Mouse (Mus musculus): ENCODE results near the gene Amacr. TPM values are rescaled to one million over a fixed set of nuclear protein-coding genes. Genes with fewer than 3 reads are reported as not detected.

Gene Amacr
- polyA plus RNA-seq, 1 experiment from 2014 or later: 9.9 TPM

- ATAC-seq (replicated peaks; ENCODE audit: low FRiP score) (no peak), DNase-seq (ENCODE audit: low spot score) (no peak)
- peaks cover 39% of the 10 kb centered on the region for H3K27me3 ChIP-seq (ENCODE audit: control insufficient read depth, insufficient read depth, low read length)
- peaks cover 9% of the 10 kb centered on the region for H3K4me1 ChIP-seq (replicated peaks; ENCODE audit: control insufficient read depth, insufficient read depth, low read length)
- 6% methylated on average over 8 of the region's 8 CpGs for WGBS
- H3K36me3 ChIP-seq (ENCODE audit: control insufficient read depth, insufficient read depth, low read length): no peaks in the 10 kb centered on the region
- peak overlapping the region; percentile 49 for H3K4me2 ChIP-seq (ENCODE audit: low read depth, low read length, severe bottlenecking)
- peak overlapping the region; percentile 22 for H3K4me3 ChIP-seq (ENCODE audit: low read depth, low read length)
- no peaks in the 10 kb centered on the region for H3K9me3 ChIP-seq (ENCODE audit: control insufficient read depth, low read length)
- H3K27ac ChIP-seq (ENCODE audit: low read depth, low read length): no peak overlapping the region
- no peak overlapping the region for H3K9ac ChIP-seq (ENCODE audit: low read length)
Observed at GRCm38 (mm10) chr15:11037376-11037695, 55.8 kb downstream of the Amacr start.

GRCm38 (mm10) chr15:11037711-11038110, 56.2 kb downstream of the Amacr start, which contains the start of gene Rxfp3:
Gene Rxfp3 (minus strand): TSS chr15:11037991.
- H3K9ac ChIP-seq (ENCODE audit: low read length): no peak within 1 kb of the TSS

GRCm38 (mm10) chr15:11038476-11038875, 56.9 kb downstream of the Amacr start:
- no peak overlapping the region for H3K9ac ChIP-seq (ENCODE audit: low read length)
- peaks cover 39% of the 10 kb centered on the region for H3K27me3 ChIP-seq (ENCODE audit: control insufficient read depth, insufficient read depth, low read length)
- no peak overlapping the region for H3K4me2 ChIP-seq (ENCODE audit: low read depth, low read length, severe bottlenecking)
- no peaks in the 10 kb centered on the region for H3K9me3 ChIP-seq (ENCODE audit: control insufficient read depth, low read length)
- H3K27ac ChIP-seq (ENCODE audit: low read depth, low read length): no peak overlapping the region
- no peak overlapping the region for H3K4me3 ChIP-seq (ENCODE audit: low read depth, low read length)
- DNase-seq (ENCODE audit: low spot score): peak; percentile 68
- H3K36me3 ChIP-seq (ENCODE audit: control insufficient read depth, insufficient read depth, low read length): no peaks in the 10 kb centered on the region
- WGBS: 4% methylated on average over 12 of the region's 12 CpGs
- peaks cover 9% of the 10 kb centered on the region for H3K4me1 ChIP-seq (replicated peaks; ENCODE audit: control insufficient read depth, insufficient read depth, low read length)
- no peak for ATAC-seq (replicated peaks; ENCODE audit: low FRiP score)

More at GRCm38 (mm10) chr15:11037711-11038110, 56.2 kb downstream of the Amacr start, which contains the start of gene Rxfp3:
- Histone ChIP-seq H3K9me3 (ENCODE audit: control insufficient read depth, low read length) (no peaks in the 10 kb centered on the region), H3K27me3 (ENCODE audit: control insufficient read depth, insufficient read depth, low read length) (peaks cover 39% of the 10 kb centered on the region), H3K4me1 (replicated peaks; ENCODE audit: control insufficient read depth, insufficient read depth, low read length) (peaks cover 9% of the 10 kb centered on the region), H3K4me2 (ENCODE audit: low read depth, low read length, severe bottlenecking) (peak within 1 kb of the TSS; percentile 49), H3K36me3 (ENCODE audit: control insufficient read depth, insufficient read depth, low read length) (no peaks in the 10 kb centered on the region), H3K27ac (ENCODE audit: low read depth, low read length) (no peak within 1 kb of the TSS), H3K4me3 (ENCODE audit: low read depth, low read length) (peak within 1 kb of the TSS; percentile 22)
- 2% methylated on average over 16 of the region's 16 CpGs for WGBS
- ATAC-seq (replicated peaks; ENCODE audit: low FRiP score) (no peak), DNase-seq (ENCODE audit: low spot score) (peak; percentile 57)

DNA sequence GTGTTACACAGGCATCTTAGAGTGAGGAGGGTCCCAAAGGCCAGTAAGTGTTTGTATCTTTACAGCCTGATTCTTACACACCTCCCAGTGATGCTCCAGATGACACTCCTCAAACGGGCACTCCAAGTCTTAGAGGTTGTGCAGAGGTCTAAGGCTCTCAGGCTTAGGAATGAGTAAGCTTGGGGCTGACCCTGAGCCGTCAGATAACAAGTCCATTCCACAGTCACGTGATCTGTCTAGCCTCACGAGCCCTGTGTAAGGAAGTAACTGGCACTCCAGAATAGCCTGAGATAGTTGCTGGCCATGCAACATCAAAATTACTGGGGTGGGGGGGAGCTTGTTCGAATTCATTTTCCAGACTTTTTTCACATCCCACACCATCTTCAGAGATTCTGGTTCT, 58.5 kb downstream of the Amacr start:
- no peak overlapping the region for H3K27ac ChIP-seq (ENCODE audit: low read depth, low read length)
- H3K9me3 ChIP-seq (ENCODE audit: control insufficient read depth, low read length): no peaks in the 10 kb centered on the region
- H3K9ac ChIP-seq (ENCODE audit: low read length): no peak overlapping the region
- H3K36me3 ChIP-seq (ENCODE audit: control insufficient read depth, insufficient read depth, low read length): no peaks in the 10 kb centered on the region
- WGBS: 69% methylated on average over 5 of the region's 5 CpGs
- peaks cover 34% of the 10 kb centered on the region for H3K27me3 ChIP-seq (ENCODE audit: control insufficient read depth, insufficient read depth, low read length)
- no peak overlapping the region for H3K4me2 ChIP-seq (ENCODE audit: low read depth, low read length, severe bottlenecking)
- no peak overlapping the region for H3K4me3 ChIP-seq (ENCODE audit: low read depth, low read length)
- ATAC-seq (replicated peaks; ENCODE audit: low FRiP score): no peak
- peaks cover 9% of the 10 kb centered on the region for H3K4me1 ChIP-seq (replicated peaks; ENCODE audit: control insufficient read depth, insufficient read depth, low read length)
- DNase-seq (ENCODE audit: low spot score): no peak

DNA sequence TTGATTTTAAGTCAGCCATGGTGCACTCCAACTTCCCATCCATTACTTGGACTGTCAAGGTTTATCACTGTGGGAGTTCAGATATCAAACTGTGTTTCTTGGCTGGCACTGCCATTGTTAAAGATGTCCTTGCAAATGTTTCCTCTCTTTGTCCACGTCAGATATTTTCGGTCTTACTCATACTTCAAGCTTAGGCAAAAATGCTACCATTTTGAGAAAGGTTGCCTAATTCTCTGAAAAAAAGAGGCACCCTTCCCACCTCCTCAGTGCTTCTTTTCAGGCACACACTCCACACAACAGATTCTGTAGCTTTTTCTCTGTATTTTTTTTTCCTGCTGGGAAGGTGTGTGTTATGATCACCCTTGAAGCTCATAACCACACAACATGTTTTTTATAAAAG, 59.7 kb downstream of the Amacr start:
- no peaks in the 10 kb centered on the region for H3K9me3 ChIP-seq (ENCODE audit: control insufficient read depth, low read length)
- no peak overlapping the region for H3K9ac ChIP-seq (ENCODE audit: low read length)
- H3K4me2 ChIP-seq (ENCODE audit: low read depth, low read length, severe bottlenecking): no peak overlapping the region
- no peak for DNase-seq (ENCODE audit: low spot score)
- no peak overlapping the region for H3K27ac ChIP-seq (ENCODE audit: low read depth, low read length)
- peaks cover 8% of the 10 kb centered on the region for H3K4me1 ChIP-seq (replicated peaks; ENCODE audit: control insufficient read depth, insufficient read depth, low read length)
- H3K4me3 ChIP-seq (ENCODE audit: low read depth, low read length): no peak overlapping the region
- no peak for ATAC-seq (replicated peaks; ENCODE audit: low FRiP score)
- peaks cover 22% of the 10 kb centered on the region for H3K27me3 ChIP-seq (ENCODE audit: control insufficient read depth, insufficient read depth, low read length)
- H3K36me3 ChIP-seq (ENCODE audit: control insufficient read depth, insufficient read depth, low read length): no peaks in the 10 kb centered on the region
- 86% methylated on average over 2 of the region's 2 CpGs for WGBS

DNA sequence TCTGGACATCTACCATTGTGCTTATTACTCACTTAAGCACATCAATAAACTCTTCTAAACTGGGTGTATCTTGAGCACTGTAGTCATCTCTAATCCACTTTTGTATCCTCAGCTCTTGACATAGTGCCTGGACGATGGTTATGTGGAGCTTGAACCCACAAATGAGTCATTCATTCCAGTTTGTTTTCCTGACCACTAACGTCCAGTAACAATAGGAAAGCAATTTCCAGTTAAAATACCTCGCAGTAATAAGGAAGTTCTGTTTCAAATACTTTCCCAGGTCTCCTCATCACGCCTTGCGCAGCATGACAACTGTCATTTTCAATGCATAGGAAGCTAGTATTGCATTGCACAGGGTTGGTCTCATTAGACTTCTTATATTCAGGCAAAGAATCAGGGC, 61.3 kb downstream of the Amacr start:
- DNase-seq (ENCODE audit: low spot score): no peak
- no peaks in the 10 kb centered on the region for H3K36me3 ChIP-seq (ENCODE audit: control insufficient read depth, insufficient read depth, low read length)
- H3K9me3 ChIP-seq (ENCODE audit: control insufficient read depth, low read length): no peaks in the 10 kb centered on the region
- H3K4me1 ChIP-seq (replicated peaks; ENCODE audit: control insufficient read depth, insufficient read depth, low read length): no peaks in the 10 kb centered on the region
- no peak for ATAC-seq (replicated peaks; ENCODE audit: low FRiP score)
- peaks cover 6% of the 10 kb centered on the region for H3K27me3 ChIP-seq (ENCODE audit: control insufficient read depth, insufficient read depth, low read length)
- no peak overlapping the region for H3K27ac ChIP-seq (ENCODE audit: low read depth, low read length)
- no peak overlapping the region for H3K4me3 ChIP-seq (ENCODE audit: low read depth, low read length)
- no peak overlapping the region for H3K9ac ChIP-seq (ENCODE audit: low read length)
- H3K4me2 ChIP-seq (ENCODE audit: low read depth, low read length, severe bottlenecking): no peak overlapping the region
- 90% methylated on average over 5 of the region's 5 CpGs for WGBS

Other genes starting within 250 kb of the Amacr start
- 0.64 and 0.81 TPM in 2 replicates for gene C1qtnf3, start 29.4 kb upstream of the Amacr start, polyA plus RNA-seq (2014; fragmentation: Nextera tagmentation; extraction: Ambion mirVana)
- gene Slc45a2, start 19.0 kb downstream of the Amacr start, polyA plus RNA-seq (2014; fragmentation: Nextera tagmentation; extraction: Ambion mirVana): 0.15 and 0.20 TPM in 2 replicates
- gene Rxfp3, start 56.2 kb downstream of the Amacr start, polyA plus RNA-seq (2014; fragmentation: Nextera tagmentation; extraction: Ambion mirVana): 0.76 and 1.1 TPM in 2 replicates
- 2.1 and 2.4 TPM in 2 replicates for gene Adamts12, start 83.0 kb downstream of the Amacr start, polyA plus RNA-seq (2014; fragmentation: Nextera tagmentation; extraction: Ambion mirVana)